Mouse (Mus musculus): ENCODE data around the gene Ntn1. TPM values are rescaled to one million over a fixed set of nuclear protein-coding genes. Genes with fewer than 3 reads are reported as not detected.

The Ntn1 gene
- polyA plus RNA-seq, 1 experiment from 2014 or later = 3.2 TPM

DNA sequence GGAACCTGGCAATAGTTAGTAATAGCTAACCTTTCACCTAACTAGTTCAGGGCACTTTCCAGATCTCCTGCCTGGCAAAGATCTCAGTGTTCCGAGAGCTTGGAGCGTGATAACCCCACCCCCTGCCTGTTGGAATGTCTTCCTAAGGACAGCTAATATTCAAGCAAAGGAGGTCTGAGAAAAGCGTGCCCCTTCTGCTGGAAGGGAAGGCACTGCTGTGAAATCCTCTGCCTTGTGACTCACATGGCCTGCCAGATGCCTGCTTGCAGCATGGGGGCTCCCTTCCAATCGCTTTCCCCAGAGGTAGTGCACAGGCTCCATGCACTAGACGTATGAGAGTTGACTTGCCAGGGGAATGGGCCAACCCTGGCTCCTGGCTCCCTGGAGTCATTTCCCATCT lies 113.3 kb downstream of the Ntn1 start:
- Histone ChIP-seq H3K4me2 (no peak overlapping the region), H3K9ac (no peak overlapping the region), H3K4me1 (ENCODE audit: insufficient read depth) (peaks cover 11% of the 10 kb centered on the region), H3K27me3 (ENCODE audit: insufficient read depth, low read length) (no peaks in the 10 kb centered on the region), H3K36me3 (ENCODE audit: insufficient read depth) (no peaks in the 10 kb centered on the region), H3K9me3 (ENCODE audit: low read depth, low read length) (no peaks in the 10 kb centered on the region), H3K27ac (ENCODE audit: low read depth) (no peak overlapping the region), H3K4me3 (ENCODE audit: low read depth, low read length) (no peak overlapping the region)
- 57% methylated on average over 5 of the region's 5 CpGs for WGBS
- ATAC-seq (ENCODE audit: insufficient read depth) (no peak), DNase-seq (no peak)
- no peak for TF ChIP-seq CTCF (IDR thresholded peaks at IDR 0.05; ENCODE audit: low read depth)

DNA sequence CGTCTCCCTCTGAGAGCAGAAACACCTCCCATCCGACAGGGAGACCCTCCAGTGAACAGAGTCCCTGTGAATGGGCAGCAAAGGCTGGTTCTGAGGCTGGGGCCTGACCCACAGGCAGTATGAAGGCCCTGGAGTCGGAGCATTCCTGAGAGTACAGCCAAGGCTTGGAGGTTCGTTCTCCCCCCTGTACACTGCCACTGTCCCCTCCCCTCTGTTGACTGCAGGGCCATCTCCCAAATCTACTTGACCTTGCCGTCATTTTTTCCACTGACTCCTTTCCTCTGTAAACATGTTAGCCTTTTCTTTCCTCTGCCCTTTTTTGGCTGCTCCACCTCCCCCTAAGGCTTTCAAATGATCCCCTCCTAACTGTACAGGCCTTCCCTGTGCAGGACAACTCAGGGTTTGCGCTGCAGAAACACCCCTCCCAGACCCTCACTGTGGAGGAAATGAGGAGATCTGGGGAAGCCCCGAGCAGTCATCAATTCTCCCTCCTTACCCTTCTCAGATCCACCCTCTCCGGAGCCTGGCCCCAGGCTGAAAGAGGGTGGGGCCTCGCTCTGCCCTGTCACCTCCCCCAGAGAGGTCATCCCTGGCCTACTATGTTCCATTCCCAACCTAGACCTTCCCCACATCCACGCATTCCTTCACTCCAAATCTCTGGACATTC lies 114.3 kb downstream of the Ntn1 start:
- ATAC-seq (ENCODE audit: insufficient read depth) (peak; percentile 78), DNase-seq (peak; percentile 65)
- WGBS = 26% methylated on average over 10 of the region's 10 CpGs
- Histone ChIP-seq H3K27ac (ENCODE audit: low read depth) (peak overlapping the region; percentile 90), H3K4me3 (ENCODE audit: low read depth, low read length) (no peak overlapping the region), H3K9ac (0 out of 2 replicates have a peak overlapping the region, but pooled peaks have one; percentile 10), H3K27me3 (ENCODE audit: insufficient read depth, low read length) (no peaks in the 10 kb centered on the region), H3K9me3 (ENCODE audit: low read depth, low read length) (no peaks in the 10 kb centered on the region), H3K36me3 (ENCODE audit: insufficient read depth) (no peaks in the 10 kb centered on the region), H3K4me1 (ENCODE audit: insufficient read depth) (peaks cover 11% of the 10 kb centered on the region), H3K4me2 (peak overlapping the region; percentile 12; the same call in 1 of the 2 replicates)
- no peak for TF ChIP-seq CTCF (IDR thresholded peaks at IDR 0.05; ENCODE audit: low read depth)

DNA sequence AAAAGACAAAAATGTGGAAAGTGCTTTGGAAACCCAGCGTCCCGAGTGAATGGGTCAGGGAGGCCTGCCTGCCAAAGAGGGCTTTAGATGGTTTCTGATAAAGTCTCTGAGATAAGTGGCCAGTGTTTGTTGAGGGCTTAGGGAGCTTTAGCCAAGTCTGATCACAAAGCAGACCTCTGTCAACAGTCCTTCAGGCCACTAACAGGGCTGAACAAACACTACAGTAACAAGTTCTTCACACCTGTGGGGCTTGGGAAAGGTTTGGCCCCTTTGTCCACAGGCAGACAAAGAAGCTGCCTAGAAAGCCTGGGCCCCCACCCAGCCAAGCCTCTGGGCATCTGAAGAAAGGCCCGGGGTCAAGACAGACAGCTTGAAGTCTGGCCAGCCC lies 114.9 kb downstream of the Ntn1 start:
- DNase-seq (peak; percentile 49), ATAC-seq (ENCODE audit: insufficient read depth) (peak; percentile 76)
- Histone ChIP-seq H3K4me1 (ENCODE audit: insufficient read depth) (peaks cover 10% of the 10 kb centered on the region), H3K4me2 (peak overlapping the region; percentile 12; the same call in 1 of the 2 replicates), H3K9me3 (ENCODE audit: low read depth, low read length) (no peaks in the 10 kb centered on the region), H3K9ac (0 out of 2 replicates have a peak overlapping the region, but pooled peaks have one; percentile 10), H3K27ac (ENCODE audit: low read depth) (peak overlapping the region; percentile 90), H3K4me3 (ENCODE audit: low read depth, low read length) (no peak overlapping the region), H3K36me3 (ENCODE audit: insufficient read depth) (no peaks in the 10 kb centered on the region), H3K27me3 (ENCODE audit: insufficient read depth, low read length) (no peaks in the 10 kb centered on the region)
- no peak for TF ChIP-seq CTCF (IDR thresholded peaks at IDR 0.05; ENCODE audit: low read depth)
- 31% methylated on average over 3 of the region's 3 CpGs for WGBS

DNA sequence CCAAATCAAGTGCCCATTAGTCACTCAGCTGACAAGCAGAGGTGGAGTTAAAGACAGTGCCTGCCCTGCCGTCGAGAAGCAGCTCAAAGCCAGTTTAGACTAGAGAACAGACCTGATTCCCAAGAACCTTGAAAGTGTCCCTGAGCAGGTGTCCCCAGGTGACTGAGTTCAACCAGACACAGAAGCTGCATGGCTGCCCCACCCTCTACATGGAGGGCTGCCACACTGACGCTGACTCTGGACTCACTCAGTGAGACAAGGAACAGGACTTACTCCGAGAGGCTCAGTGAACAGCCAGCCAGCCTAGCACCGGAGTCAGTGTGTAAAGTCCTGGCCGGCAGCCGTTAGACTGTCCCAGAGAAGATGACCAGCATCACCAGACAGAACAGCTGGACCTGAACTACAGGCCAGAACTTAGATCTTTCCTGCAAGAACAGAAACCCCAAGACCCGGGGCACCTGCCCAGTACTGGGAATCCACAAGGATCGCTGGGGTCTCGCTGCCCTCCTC lies 120.6 kb downstream of the Ntn1 start:
- peak overlapping the region; percentile 2; the same call in 1 of the 2 replicates for H3K27ac ChIP-seq (ENCODE audit: low read depth)
- peaks cover 5% of the 10 kb centered on the region for H3K4me1 ChIP-seq (ENCODE audit: insufficient read depth)
- ATAC-seq (ENCODE audit: insufficient read depth) (no peak), DNase-seq (no peak)
- H3K27me3 ChIP-seq (ENCODE audit: insufficient read depth, low read length) = no peaks in the 10 kb centered on the region
- H3K4me3 ChIP-seq (ENCODE audit: low read depth, low read length) = no peak overlapping the region
- WGBS = 54% methylated on average over 10 of the region's 10 CpGs
- H3K36me3 ChIP-seq (ENCODE audit: insufficient read depth) = no peaks in the 10 kb centered on the region
- TF ChIP-seq CTCF (IDR thresholded peaks at IDR 0.05; ENCODE audit: low read depth) = no peak
- no peak overlapping the region for H3K4me2 ChIP-seq
- H3K9me3 ChIP-seq (ENCODE audit: low read depth, low read length) = no peaks in the 10 kb centered on the region
- H3K9ac ChIP-seq = no peak overlapping the region

DNA sequence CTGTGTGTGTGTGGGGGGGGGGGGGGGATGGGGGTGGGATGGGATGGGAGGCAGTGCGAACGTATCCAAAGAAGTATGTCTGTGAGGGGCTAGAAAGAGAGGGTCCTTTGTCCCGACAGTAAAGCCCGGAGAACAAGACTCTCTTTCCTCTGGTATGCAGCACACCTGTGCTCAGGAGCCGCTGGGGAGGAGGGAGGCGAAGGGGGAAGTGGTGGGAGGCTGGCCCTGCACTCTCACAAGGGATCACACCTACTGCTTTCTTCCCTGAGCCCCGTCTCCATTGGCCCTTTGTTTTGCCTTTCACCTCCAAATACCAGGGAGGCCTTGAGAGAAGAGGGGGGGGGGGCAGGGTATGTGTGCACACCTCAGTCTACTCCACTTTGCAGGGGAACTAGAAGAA lies 123.7 kb downstream of the Ntn1 start:
- no peak overlapping the region for H3K4me2 ChIP-seq
- peak; percentile 75 for ATAC-seq (ENCODE audit: insufficient read depth)
- peak; percentile 62 for DNase-seq
- no peaks in the 10 kb centered on the region for H3K36me3 ChIP-seq (ENCODE audit: insufficient read depth)
- no peak overlapping the region for H3K9ac ChIP-seq
- H3K27ac ChIP-seq (ENCODE audit: low read depth) = peak overlapping the region; percentile 87
- H3K4me3 ChIP-seq (ENCODE audit: low read depth, low read length) = no peak overlapping the region
- H3K9me3 ChIP-seq (ENCODE audit: low read depth, low read length) = no peaks in the 10 kb centered on the region
- peaks cover 10% of the 10 kb centered on the region for H3K4me1 ChIP-seq (ENCODE audit: insufficient read depth)
- WGBS = 44% methylated on average over 7 of the region's 7 CpGs
- TF ChIP-seq CTCF (IDR thresholded peaks at IDR 0.05; ENCODE audit: low read depth) = no peak
- H3K27me3 ChIP-seq (ENCODE audit: insufficient read depth, low read length) = no peaks in the 10 kb centered on the region

DNA sequence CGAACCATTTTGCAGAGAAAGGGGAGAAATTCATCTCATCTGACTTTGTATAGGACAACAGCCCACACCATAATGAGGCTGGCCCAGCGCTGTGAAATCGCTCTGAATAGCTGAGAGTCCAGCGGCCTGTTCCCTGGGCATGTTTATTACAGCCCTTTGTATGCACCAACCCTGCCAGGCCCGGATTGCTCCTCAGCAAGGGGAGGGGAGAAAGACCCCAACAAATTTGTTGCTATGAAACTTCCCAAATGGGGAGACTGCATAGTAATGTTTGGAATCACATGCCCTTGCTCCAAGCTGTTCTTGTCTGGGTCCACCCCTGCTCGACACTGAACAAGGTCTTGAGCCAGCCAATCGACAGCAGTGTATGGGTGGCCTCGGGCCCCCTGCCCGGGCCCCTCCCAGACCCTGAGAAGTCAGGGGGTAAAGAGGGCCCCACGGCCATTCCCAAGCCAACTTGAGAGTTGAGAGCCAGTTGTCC lies 126.3 kb downstream of the Ntn1 start:
- no peak for TF ChIP-seq CTCF (IDR thresholded peaks at IDR 0.05; ENCODE audit: low read depth)
- peaks cover 10% of the 10 kb centered on the region for H3K4me1 ChIP-seq (ENCODE audit: insufficient read depth)
- H3K36me3 ChIP-seq (ENCODE audit: insufficient read depth) = no peaks in the 10 kb centered on the region
- no peak overlapping the region for H3K27ac ChIP-seq (ENCODE audit: low read depth)
- 50% methylated on average over 10 of the region's 10 CpGs for whole genome bisulfite sequencing
- peak; percentile 23; the same call in 1 of the 2 replicates for ATAC-seq (ENCODE audit: insufficient read depth)
- no peaks in the 10 kb centered on the region for H3K27me3 ChIP-seq (ENCODE audit: insufficient read depth, low read length)
- H3K9ac ChIP-seq = no peak overlapping the region
- no peak overlapping the region for H3K4me2 ChIP-seq
- no peak for DNase-seq
- H3K9me3 ChIP-seq (ENCODE audit: low read depth, low read length) = no peaks in the 10 kb centered on the region
- no peak overlapping the region for H3K4me3 ChIP-seq (ENCODE audit: low read depth, low read length)

DNA sequence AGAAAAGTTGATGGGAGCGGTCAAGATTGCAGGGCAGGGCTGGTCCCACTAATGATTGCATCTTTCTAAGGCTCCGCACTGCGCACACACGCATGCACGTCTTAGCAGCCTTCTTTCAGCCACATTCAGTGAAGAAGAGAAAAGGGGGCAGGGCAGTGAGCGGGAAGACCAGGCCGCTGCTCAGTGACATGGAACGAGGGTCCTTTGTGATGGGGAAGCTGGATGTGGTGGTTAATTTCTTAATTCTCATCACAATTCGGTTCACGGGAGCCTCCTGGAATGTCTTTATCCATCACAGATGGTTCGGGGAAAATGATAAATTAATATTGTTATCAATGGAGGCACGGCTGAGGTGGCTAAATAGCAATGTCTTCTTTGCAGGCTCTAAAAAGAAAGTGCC lies 126.8 kb downstream of the Ntn1 start:
- no peak overlapping the region for H3K9ac ChIP-seq
- H3K27me3 ChIP-seq (ENCODE audit: insufficient read depth, low read length) = no peaks in the 10 kb centered on the region
- WGBS = 82% methylated on average over 12 of the region's 12 CpGs
- H3K27ac ChIP-seq (ENCODE audit: low read depth) = no peak overlapping the region
- ATAC-seq (ENCODE audit: insufficient read depth) (no peak), DNase-seq (no peak)
- TF ChIP-seq CTCF (IDR thresholded peaks at IDR 0.05; ENCODE audit: low read depth) = no peak
- H3K4me3 ChIP-seq (ENCODE audit: low read depth, low read length) = no peak overlapping the region
- H3K9me3 ChIP-seq (ENCODE audit: low read depth, low read length) = no peaks in the 10 kb centered on the region
- H3K4me1 ChIP-seq (ENCODE audit: insufficient read depth) = peaks cover 10% of the 10 kb centered on the region
- no peak overlapping the region for H3K4me2 ChIP-seq
- H3K36me3 ChIP-seq (ENCODE audit: insufficient read depth) = no peaks in the 10 kb centered on the region

Data from lung, embryonic 14.5 days (tissue).